8 mouse cellular contexts compared by ENCODE assay signal in the genomic region with DNA sequence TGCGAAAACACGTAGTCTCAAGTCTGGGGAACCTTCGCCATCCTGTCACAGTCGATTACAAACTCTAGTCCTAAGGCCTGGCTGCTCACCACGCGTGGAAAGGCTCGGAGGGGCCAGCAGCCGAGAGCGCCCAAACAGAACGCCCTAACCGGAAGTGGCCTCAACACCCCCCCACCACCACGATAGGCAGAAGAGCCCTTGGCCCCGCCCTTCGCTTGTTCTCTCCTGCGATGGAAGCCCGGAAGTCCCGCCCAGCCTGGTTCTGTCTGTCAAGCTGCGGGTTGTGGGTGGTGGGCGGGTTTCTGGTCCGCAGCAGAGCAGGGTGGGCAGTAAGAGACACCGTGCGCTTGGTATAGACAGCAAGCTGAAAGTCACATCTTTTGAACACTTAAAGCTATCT. TPM values are rescaled to one million over a fixed set of nuclear protein-coding genes. Genes with fewer than 3 reads are reported as not detected.
DNase-seq lines count a peak whose midpoint lies in the region; ATAC-seq and TF ChIP-seq lines count a peak whose summit lies in the region.

No protein-coding gene starts in this region.

- no peak for TF ChIP-seq CTCF in Patski (IDR thresholded peaks at IDR 0.05)

- peak overlapping the region; percentile 53 for H3K4me3 ChIP-seq in hindbrain, embryonic 14.5 days (replicated peaks; ENCODE audit: low read length)

- CTCF ChIA-PET in Patski (lab: Charles Lee): no interaction called here

- no peaks in the 10 kb centered on the region for H3K9me3 ChIP-seq in hindbrain, embryonic 14.5 days (ENCODE audit: control insufficient read depth, low read length)

- H3K27ac ChIP-seq in hindbrain, embryonic 14.5 days: peak overlapping the region; percentile 88

- no peaks in the 10 kb centered on the region for H3K36me3 ChIP-seq in hindbrain, embryonic 14.5 days (replicated peaks; ENCODE audit: control insufficient read depth, insufficient read depth)

- under 1% methylated on average over 22 of the region's 22 CpGs for WGBS in hindbrain, embryonic 14.5 days

- peak; percentile 57 for ATAC-seq in Patski
- ATAC-seq in hindbrain, embryonic 14.5 days (ENCODE audit: low FRiP score): peak; percentile 98

- peak overlapping the region; percentile 80 for H3K9ac ChIP-seq in hindbrain, embryonic 14.5 days

- H3K27me3 ChIP-seq in Patski: no peaks in the 10 kb centered on the region
- H3K27me3 ChIP-seq in hindbrain, embryonic 14.5 days (ENCODE audit: control insufficient read depth, insufficient read depth, low read length): no peaks in the 10 kb centered on the region

- in situ Hi-C loops in Patski (cut with MboI; ENCODE audit: low pct_unique_long_range_greater_than_20kb): no loop called here

- H3K4me1 ChIP-seq in hindbrain, embryonic 14.5 days (replicated peaks; ENCODE audit: control insufficient read depth, insufficient read depth, low read length): 0 out of 2 replicates have a peak, but pooled peaks cover 3% of the 10 kb centered on the region

- POLR2A ChIA-PET in Patski (lab: Charles Lee): no interaction called here

- no peak for DNase-seq in Patski (ENCODE audit: low read depth, low spot score)
- peak; percentile 97 for DNase-seq in cerebellum, postnatal 14 days
- DNase-seq in frontal cortex, postnatal 14 days (ENCODE audit: low spot score in 2 of 2): peak; percentile 90 to 92
- DNase-seq in hindbrain, embryonic 14.5 days (ENCODE audit: low spot score): peak; percentile 97
- peak; percentile 93 to 94 for DNase-seq in layer of hippocampus, postnatal 36 days
- DNase-seq in lung, postnatal 36 days: peak; percentile 99
- DNase-seq in retina, postnatal 1 day: peak; percentile 98
- peak; percentile 90 to 95 for DNase-seq in urinary bladder, adult 18-20 months (ENCODE audit: low spot score in 2 of 2)

- peak overlapping the region; percentile 66 for H3K4me2 ChIP-seq in hindbrain, embryonic 14.5 days (replicated peaks)

RNA-seq across cellular contexts. Expression of gene Rd3, which starts 12.8 kb away (rescaled TPM):
- polyA plus RNA-seq in Patski (2021): 0.06 TPM
- 2.6 and 5.3 TPM in 2 replicates for polyA plus RNA-seq in hindbrain, embryonic 14.5 days (2014; fragmentation: Nextera tagmentation; extraction: Ambion mirVana)
- under 1 TPM; 0.22 to 0.51 TPM for total RNA-seq in layer of hippocampus, postnatal 36 days (2021)
